Mouse (Mus musculus): ENCODE results near the gene Vmn1r52.
"Not testable (repeated sequence)": the region's sequence is repeated elsewhere in the genome, so short reads cannot be mapped to it uniquely, and the experiment has no call there.

The Vmn1r52 gene

DNA sequence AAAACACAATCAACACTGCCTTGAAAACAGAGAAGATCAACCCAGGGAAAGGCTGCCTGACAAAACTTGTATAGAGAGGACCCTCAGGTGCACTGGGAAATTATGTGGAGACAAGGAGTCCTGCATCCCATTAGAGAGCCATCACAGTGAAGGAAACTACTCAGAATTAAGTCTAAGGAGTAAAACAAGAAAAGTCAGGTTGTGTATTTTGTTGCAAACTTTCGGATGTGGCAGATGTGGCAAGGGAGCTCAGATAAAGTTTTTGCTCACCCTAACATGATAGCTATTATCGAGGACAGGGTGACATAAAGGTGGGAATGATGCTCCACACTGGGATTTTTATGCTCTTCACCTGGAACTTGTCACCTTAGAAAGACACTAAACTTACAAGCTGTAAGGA, at the start of gene Vmn1r52:
Gene Vmn1r52 (plus strand): TSS at position 301 of the 400 bp plus-strand sequence.
- DNase-seq (ENCODE audit: low spot score): no peak

DNA sequence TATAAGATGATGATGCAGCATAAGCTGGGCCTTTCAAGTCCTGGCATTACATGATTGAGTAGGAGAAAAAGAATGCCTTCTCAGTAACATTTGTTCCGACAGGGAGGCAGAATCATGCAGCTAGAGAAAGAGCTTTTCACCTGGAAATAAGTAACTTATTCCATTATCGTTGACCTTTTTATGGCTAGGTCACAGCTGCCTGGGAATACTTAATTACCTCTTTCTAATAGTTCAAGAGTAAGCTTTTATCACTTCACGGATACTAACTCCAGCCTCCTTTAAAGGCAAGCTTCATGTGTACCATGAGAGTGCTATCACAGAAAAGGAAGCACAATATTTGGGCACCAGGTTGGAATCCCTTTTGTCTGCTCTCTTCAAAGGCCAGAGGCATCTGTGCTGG, 14.5 kb upstream of the Vmn1r52 start:
- no peak for DNase-seq (ENCODE audit: low spot score)

DNA sequence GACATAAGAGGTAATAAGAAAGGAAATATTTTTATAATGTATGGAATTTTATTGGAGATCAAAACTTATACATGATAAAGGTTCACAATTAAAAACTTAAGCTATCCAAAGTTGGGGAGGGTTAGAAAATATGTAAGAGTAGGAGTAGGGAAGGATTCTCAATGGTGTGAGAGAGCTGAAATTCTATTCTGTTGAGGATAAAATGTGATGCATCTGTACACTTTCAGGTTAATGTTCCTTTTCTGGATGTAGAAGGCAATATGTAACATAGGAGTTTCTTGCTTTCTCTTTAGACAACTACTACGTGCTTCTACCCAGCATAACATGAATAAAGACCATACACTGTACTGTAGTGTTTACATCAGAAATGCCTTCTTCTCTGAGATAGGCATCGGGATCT, 27.9 kb downstream of the Vmn1r52 start, which contains the start of gene V1ra8:
Gene V1ra8 (plus strand): TSS at position 301 of the 400 bp plus-strand sequence.
- not testable (repeated sequence) for DNase-seq (ENCODE audit: low spot score)

DNA sequence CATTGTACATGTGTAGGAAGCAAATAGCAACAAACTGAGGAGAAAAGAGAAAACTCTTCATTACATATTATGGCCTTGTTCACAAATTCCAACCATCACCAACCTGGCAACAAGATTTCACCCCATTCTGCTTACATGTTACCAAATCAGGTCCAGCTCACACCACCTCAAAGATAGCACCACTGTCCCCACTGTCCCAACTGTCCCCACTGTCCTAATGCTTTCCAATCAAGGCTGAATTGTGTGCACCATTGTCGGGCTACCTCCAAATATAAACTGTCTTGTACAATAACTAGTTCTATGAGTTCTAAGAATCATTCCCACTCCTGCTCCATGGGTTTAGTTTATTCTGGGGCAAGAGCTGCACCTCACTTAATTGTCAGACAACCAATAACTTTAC, 49.7 kb downstream of the Vmn1r52 start, which contains the start of gene Vmn1r53:
Gene Vmn1r53 (minus strand): TSS at position 101 of the 400 bp plus-strand sequence.
- DNase-seq (ENCODE audit: low spot score): no peak

All from urinary bladder, postnatal 14 days (tissue).